ENCODE assay signal across 14 mouse cellular contexts in genomic region chr12:32728425-32728824, GRCm38 (mm10).
A peak's percentile ranks its signal among the peaks of the same experiment; 100 is the strongest.
DNase-seq lines count a peak whose midpoint lies in the region.
"Had no signal": no experiment of that assay in that cellular context is flagged by ENCODE, and none has a peak within 500 bp of the region (broad histone marks: within the 10 kb centered on the region; RNA-seq: fewer than 3 reads in every experiment).

No protein-coding gene starts in this region.

- peak; percentile 2 to 15 for DNase-seq in layer of hippocampus, adult 18-20 months (ENCODE audit: low spot score in 2 of 2)
- DNase-seq in layer of hippocampus, postnatal 36 days: no peak
- DNase-seq in right cerebral cortex, adult 18-20 months: peak; percentile 34
- DNase-seq in right cerebral cortex, postnatal 14 days: no peak
- DNase-seq in fat pad, adult 2 months (ENCODE audit: extremely low read depth, low read depth, low spot score): peak; percentile 88
- DNase-seq in telencephalon, adult 2 months (ENCODE audit: low read depth, low spot score): peak; percentile 46
- DNase-seq in gastrocnemius, postnatal 4 days (ENCODE audit: low spot score in 2 of 2): no peak
- DNase-seq: adrenal gland, postnatal 14 days; cerebellum, adult 11-12 months; cerebellum, postnatal 14 days; heart, adult 11 months; kidney, postnatal 36 days; lung, adult 2 months; thymus, postnatal 4 days had no signal

Comparison
In these comparisons a context has a peak if more than half of its experiments do, and no peak if none do; other contexts are left out.
1. DNase-seq: peak in layer of hippocampus, adult 18-20 months (2 of 2), right cerebral cortex, adult 18-20 months (single experiment), fat pad, adult 2 months (single experiment) and telencephalon, adult 2 months (single experiment); none in layer of hippocampus, postnatal 36 days (0 of 2), right cerebral cortex, postnatal 14 days (single experiment) and gastrocnemius, postnatal 4 days (0 of 2).